Mouse (Mus musculus) embryonic facial prominence, embryonic 15.5 days (tissue): ENCODE data around the gene Ap1s3. TPM values are rescaled to one million over a fixed set of nuclear protein-coding genes. Genes with fewer than 3 reads are reported as not detected.
A peak's percentile ranks its signal among the peaks of the same experiment; 100 is the strongest.

Experiments used
- ATAC-seq: fragments of 200-750 bp; cut with Nextera tagmentation; 2 replicates; pipeline ENCODE4 v1.8.0; 2017; ENCODE audit warnings: low read depth, moderate TSS enrichment; ENCODE audit not compliant: insufficient number of reproducible peaks, low FRiP score, low TSS enrichment
- H3K27ac ChIP-seq: fragments of 300-500 bp; sonication (generic); replicated peaks from 2 replicates; pipeline ENCODE4 v1.5.1; 2015; ENCODE audit warnings: mild to moderate bottlenecking, inconsistent platforms
- H3K27me3 ChIP-seq: fragments of 300-500 bp; sonication (generic); 2 replicates; pipeline ENCODE4 v1.6.1; 2015; ENCODE audit warnings: inconsistent platforms
- H3K36me3 ChIP-seq: fragments of 300-500 bp; sonication (generic); 2 replicates; pipeline ENCODE4 v1.6.1; 2015; ENCODE audit warnings: mild to moderate bottlenecking, inconsistent platforms
- H3K4me1 ChIP-seq: fragments of 300-500 bp; sonication (generic); 2 replicates; pipeline ENCODE4 v1.6.1; 2015; ENCODE audit warnings: inconsistent platforms
- H3K4me2 ChIP-seq: fragments of 300-500 bp; sonication (generic); replicated peaks from 2 replicates; pipeline ENCODE4 v1.6.1; 2015; ENCODE audit warnings: mild to moderate bottlenecking, inconsistent platforms
- H3K4me3 ChIP-seq: fragments of 300-500 bp; sonication (generic); replicated peaks from 2 replicates; pipeline ENCODE4 v1.5.1; 2015; ENCODE audit warnings: mild to moderate bottlenecking, inconsistent platforms
- H3K9ac ChIP-seq: fragments of 300-500 bp; sonication (generic); 2 replicates; pipeline ENCODE4 v1.6.1; 2015; ENCODE audit warnings: inconsistent platforms
- H3K9me3 ChIP-seq: fragments of 300-500 bp; sonication (generic); replicated peaks from 2 replicates; pipeline ENCODE4 v1.6.1; 2016; ENCODE audit warnings: inconsistent platforms
- WGBS: fragments of 180-500 bp; shearing (Covaris S2); methylation state at CpG from one replicate; pipeline ENCODE4 v1.1.7; 2015; 5-methylcytosine and 5-hydroxymethylcytosine counted together
- polyA plus RNA-seq: library from polyadenylated mRNA; unstranded; fragments of >200 nt; fragmentation: Nextera tagmentation; extraction: Ambion mirVana; gene quantifications from 2 replicates; pipeline ENCODE4 v1.2.1, GENCODE M21; 2015

Ap1s3 gene
- polyA plus RNA-seq, 1 experiment from 2014 or later = 0.47 TPM

DNA sequence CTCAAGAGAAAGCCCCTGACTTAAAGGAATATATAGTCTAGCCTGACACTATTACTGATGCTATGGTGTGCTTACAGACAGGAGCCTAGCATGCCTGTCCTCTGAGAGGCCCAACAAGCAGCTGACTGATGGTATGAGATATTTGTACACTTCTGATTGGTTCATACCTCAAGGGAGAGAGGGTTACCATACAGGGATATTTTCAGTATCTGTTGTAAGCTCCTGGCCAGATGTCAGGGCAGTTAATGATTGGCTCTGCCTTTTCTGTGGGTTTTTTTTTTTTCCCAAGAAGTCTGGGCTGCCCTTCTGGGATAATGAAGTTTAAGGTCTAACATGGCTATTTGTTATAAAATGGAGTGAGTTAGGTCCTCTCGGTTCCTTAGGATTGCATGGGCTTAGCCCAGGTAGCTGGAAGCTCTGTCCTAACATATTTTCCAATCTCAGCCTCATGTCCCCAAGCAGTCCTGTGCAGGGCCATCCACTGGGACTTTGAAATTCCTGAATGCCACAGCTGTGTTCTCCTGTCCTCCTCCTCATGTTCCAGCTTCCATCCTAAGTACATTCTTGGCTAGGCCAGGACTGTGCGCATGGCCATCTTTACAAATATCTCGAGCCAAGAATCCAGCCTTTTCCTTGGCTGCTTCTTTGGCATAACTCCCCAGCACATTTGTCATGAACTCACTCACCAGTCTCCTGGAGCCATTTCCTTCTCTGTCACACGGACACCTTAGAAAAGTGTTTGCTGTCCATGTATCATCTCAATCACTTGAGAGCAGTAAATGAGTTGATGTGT is 81.6 kb downstream of the Ap1s3 start:
- Histone ChIP-seq H3K4me3 (no peak overlapping the region), H3K27me3 (no peaks in the 10 kb centered on the region), H3K27ac (no peak overlapping the region), H3K9me3 (no peaks in the 10 kb centered on the region), H3K4me1 (no peaks in the 10 kb centered on the region), H3K36me3 (no peaks in the 10 kb centered on the region), H3K4me2 (no peak overlapping the region), H3K9ac (no peak overlapping the region)
- 76% methylated on average over 4 of the region's 4 CpGs for WGBS
- ATAC-seq = no peak

- WGBS = 47% methylated on average over 6 of the region's 6 CpGs
- Histone ChIP-seq H3K9me3 (no peaks in the 10 kb centered on the region), H3K4me3 (no peak overlapping the region), H3K36me3 (no peaks in the 10 kb centered on the region), H3K9ac (no peak overlapping the region), H3K27me3 (no peaks in the 10 kb centered on the region), H3K27ac (no peak overlapping the region), H3K4me2 (no peak overlapping the region), H3K4me1 (no peaks in the 10 kb centered on the region)
- ATAC-seq = no peak
These were observed 82.3 kb downstream of the Ap1s3 start for GRCm38 (mm10) chr1:79589424-79589823.

DNA sequence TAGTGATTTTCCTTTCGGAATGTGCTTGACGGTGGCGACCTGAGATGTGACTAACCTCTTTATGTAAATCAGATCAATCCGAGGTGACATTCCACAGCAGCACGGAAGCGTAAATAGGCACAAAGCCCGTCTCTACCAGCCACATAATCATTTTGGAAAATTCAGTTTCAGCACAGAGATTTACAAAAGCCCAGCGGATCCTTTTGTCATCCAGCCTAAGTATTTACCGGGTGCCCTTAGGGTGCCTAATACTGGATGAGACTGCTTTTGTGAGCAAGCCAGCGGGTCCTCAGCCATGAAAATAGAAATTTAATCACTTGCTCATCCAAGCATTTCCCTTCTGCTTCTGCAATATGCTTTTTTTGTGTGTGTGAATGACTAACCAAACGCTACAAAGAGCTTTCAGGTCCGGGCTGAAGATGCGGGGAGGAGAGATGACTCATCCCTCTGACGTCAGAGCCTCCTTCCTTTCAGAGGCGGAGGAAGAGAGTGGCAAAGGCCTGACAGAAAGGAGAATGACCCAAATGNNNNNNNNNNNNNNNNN is 90.6 kb downstream of the Ap1s3 start:
- WGBS = 3% methylated on average over 15 of the region's 15 CpGs

GRCm38 (mm10) chr1:79577357-79577756 is 94.4 kb downstream of the Ap1s3 start:
- no peak overlapping the region for H3K9ac ChIP-seq
- H3K9me3 ChIP-seq = no peaks in the 10 kb centered on the region
- no peaks in the 10 kb centered on the region for H3K36me3 ChIP-seq
- 0 out of 2 replicates have a peak, but pooled peaks cover 10% of the 10 kb centered on the region for H3K4me1 ChIP-seq
- H3K27me3 ChIP-seq = no peaks in the 10 kb centered on the region
- H3K4me3 ChIP-seq = no peak overlapping the region
- no peak overlapping the region for H3K27ac ChIP-seq
- ATAC-seq = no peak
- 72% methylated on average over 3 of the region's 3 CpGs for WGBS
- H3K4me2 ChIP-seq = no peak overlapping the region

More for the DNA sequence above, 90.6 kb downstream of the Ap1s3 start:
- Histone ChIP-seq H3K27ac (no peak overlapping the region), H3K4me2 (peak overlapping the region; percentile 58), H3K27me3 (no peaks in the 10 kb centered on the region), H3K9ac (no peak overlapping the region), H3K4me3 (peak overlapping the region; percentile 37), H3K36me3 (no peaks in the 10 kb centered on the region), H3K4me1 (0 out of 2 replicates have a peak, but pooled peaks cover 10% of the 10 kb centered on the region), H3K9me3 (no peaks in the 10 kb centered on the region)
- no peak for ATAC-seq

DNA sequence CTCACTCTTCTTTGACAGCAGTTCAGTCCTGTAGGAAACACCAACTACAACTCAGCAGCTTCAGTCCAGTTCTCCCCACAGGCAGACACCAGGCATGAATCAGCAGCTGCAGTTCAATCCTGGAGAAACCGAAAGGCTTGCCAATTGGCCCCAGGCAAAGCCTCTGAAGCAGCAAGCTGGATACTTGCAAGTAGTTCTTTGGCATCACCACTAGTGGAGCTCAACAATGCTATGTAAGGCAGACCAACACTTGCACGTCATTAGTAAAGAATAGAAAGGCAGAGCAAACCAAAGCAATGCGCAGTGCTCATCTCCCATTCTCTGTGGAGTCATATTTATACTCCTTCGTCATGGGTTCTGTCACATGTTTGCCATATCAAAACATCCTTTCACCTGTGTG is 99.9 kb downstream of the Ap1s3 start:
- WGBS = 76% methylated on average over 4 of the region's 4 CpGs
- no peak for ATAC-seq
- H3K27me3 ChIP-seq = no peaks in the 10 kb centered on the region
- no peak overlapping the region for H3K9ac ChIP-seq
- no peak overlapping the region for H3K27ac ChIP-seq
- H3K36me3 ChIP-seq = no peaks in the 10 kb centered on the region
- no peak overlapping the region for H3K4me3 ChIP-seq
- H3K9me3 ChIP-seq = no peaks in the 10 kb centered on the region
- H3K4me1 ChIP-seq = no peaks in the 10 kb centered on the region
- no peak overlapping the region for H3K4me2 ChIP-seq

DNA sequence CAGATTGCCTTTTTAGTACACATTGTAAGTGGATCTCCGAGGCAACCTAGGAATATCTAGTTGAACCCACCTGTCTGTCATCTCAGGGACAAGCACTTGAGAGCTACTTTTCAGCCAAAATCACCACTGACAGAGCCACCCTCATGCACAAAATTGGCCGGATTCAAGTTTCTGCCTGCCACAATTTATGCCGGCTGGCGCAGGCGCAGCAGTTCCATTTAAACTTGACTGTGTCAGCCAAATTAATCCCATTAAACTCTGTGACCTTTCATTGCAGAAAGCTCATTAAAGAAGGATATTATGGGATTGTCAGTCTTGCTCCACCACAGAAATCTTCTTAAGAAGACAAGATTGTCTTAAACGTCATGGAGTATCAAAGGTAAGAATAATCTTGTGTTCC is 100.6 kb downstream of the Ap1s3 start:
- Histone ChIP-seq H3K9me3 (no peaks in the 10 kb centered on the region), H3K36me3 (no peaks in the 10 kb centered on the region), H3K4me1 (no peaks in the 10 kb centered on the region), H3K9ac (no peak overlapping the region), H3K27ac (no peak overlapping the region), H3K27me3 (no peaks in the 10 kb centered on the region), H3K4me3 (no peak overlapping the region), H3K4me2 (no peak overlapping the region)
- no peak for ATAC-seq
- WGBS = 42% methylated on average over 6 of the region's 6 CpGs

DNA sequence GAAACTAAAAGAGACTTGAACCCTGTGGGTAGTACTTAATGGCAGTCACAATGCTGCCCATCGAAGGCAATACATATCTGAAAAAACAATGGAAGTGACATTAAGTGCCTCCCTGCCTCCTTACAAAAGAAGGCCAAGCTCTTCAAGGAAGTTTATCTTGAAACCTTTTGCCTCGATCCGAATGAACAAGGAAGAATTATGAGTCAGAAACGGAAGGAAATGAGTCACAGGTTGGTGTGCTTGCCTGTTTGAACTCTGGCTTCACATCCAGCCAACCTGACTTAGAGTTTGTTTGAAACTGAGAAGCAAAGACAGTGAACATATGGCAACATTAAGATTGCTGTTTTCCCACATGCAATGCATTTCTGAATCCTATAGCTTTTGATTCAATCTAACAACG is 110.6 kb downstream of the Ap1s3 start:
- no peak for ATAC-seq

More for the DNA sequence above, 110.6 kb downstream of the Ap1s3 start:
- Histone ChIP-seq H3K4me3 (no peak overlapping the region), H3K36me3 (no peaks in the 10 kb centered on the region), H3K4me2 (no peak overlapping the region), H3K27ac (no peak overlapping the region), H3K9me3 (no peaks in the 10 kb centered on the region), H3K4me1 (no peaks in the 10 kb centered on the region), H3K9ac (no peak overlapping the region), H3K27me3 (no peaks in the 10 kb centered on the region)
- 56% methylated on average over 5 of the region's 5 CpGs for WGBS

Other genes starting within 250 kb of the Ap1s3 start
- gene Scg2, start 231.9 kb downstream of the Ap1s3 start, polyA plus RNA-seq = 3.2 and 4.1 TPM in 2 replicates
- 44.8 and 47.6 TPM in 2 replicates for gene Mrpl44, start 104.0 kb upstream of the Ap1s3 start, polyA plus RNA-seq
- gene Wdfy1, start 104.2 kb upstream of the Ap1s3 start, polyA plus RNA-seq = 48.0 and 48.8 TPM in 2 replicates
- 276 and 314 TPM in 2 replicates for gene Serpine2, start 189.2 kb upstream of the Ap1s3 start, polyA plus RNA-seq